Mouse (Mus musculus) cerebellum, adult (tissue): ENCODE measurements around the gene Mtnr1a.

Experiments
- ATAC-seq: cut with Nextera tagmentation; 2 replicates; pipeline ENCODE4 v1.9.2; 2017; ENCODE audit warnings: mild to moderate bottlenecking, moderate library complexity, mixed read lengths; ENCODE audit not compliant: insufficient number of reproducible peaks, low FRiP score, low TSS enrichment

Mtnr1a gene

GRCm38 (mm10) chr8:45109371-45110063, 40.6 kb downstream of the Mtnr1a start:
- peak; percentile 59; the same call in 1 of the 2 replicates for ATAC-seq

DNA sequence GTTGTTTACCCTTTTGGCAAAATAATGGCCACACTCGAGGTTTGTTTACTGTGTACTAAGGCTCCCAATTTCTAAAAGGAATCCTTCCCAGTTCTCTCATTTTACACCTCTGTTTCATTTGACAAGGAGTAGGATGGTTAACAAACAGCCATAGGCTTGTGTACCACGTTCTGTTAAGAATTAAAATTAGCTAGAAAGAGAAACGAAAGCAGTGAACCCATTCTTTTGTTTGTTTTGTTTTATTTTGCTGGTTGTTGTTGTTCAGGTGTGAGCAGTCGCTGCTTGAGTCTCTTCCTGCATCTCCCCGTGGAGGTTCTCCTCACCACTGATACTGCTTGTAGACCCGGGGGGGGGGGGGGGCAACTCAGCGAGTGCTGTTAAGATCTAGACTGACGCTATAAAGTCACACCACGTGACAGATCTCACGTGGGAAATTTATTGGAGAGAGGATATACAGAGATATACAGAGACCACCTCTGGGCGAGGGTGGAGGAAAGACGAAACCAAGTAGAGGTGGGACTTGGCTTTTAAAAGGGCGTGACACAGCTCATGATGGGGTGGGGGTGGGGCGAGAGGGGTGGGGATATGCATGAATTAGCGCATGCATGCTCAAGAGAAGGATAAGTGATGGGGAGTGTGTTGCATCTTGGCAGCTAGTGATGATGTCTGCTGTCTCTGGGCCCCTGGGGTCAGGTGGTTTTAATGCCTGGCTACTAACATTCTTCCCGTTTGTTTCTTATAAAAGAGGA, 41.3 kb downstream of the Mtnr1a start:
- ATAC-seq: no peak

DNA sequence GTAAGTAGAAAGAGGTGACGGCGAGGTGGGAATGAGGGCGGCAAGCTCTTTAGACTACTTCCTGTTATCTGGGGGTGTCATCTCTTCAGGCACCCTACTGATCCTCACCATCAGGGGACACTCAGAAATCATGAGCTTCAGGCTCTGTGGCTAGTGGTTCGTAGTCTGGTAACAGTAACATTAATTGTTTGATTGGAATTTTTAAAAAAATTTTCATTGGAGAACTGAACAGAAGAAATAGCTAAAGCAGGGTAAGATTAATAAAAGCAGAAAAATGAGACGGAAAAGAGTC, 41.8 kb downstream of the Mtnr1a start:
- ATAC-seq: no peak

DNA sequence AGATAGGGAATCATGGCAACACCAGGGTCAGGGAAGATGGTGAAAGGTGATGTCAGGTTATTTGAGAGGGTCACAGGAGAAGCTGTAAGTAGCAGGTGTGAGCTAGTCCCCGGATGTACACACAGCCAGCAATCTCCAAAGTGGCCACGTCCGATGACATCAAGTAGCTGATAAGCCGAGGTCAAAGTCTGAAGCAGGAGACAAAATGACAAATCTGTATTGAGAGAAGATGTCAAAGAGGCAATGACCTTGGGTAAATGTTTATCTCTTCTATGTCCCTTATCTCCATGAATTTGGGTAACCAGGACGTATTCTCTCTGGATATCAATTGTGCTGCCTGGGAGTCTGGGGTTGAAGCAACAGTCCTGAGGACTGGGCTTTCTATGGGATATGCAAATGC, 42.9 kb downstream of the Mtnr1a start:
- no peak for ATAC-seq

DNA sequence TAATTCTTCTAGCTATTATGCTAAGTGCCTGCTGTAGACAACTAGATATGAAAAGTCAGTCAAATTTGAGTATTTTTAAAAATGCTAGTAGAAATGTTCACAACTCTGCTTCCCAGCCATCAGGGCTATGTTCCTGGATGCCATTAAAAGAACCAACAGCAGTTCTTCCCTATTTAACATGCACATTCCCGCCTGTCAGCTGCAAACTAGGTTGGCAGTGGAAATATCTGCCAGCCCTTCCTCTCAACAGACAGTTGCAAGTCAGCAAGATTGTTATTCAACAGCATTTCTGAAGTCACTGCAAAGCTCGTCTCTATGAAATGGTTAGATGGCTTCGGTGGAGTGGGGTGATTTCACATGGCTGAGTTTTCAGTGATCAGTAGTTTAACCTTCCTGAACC, 48.7 kb downstream of the Mtnr1a start:
- ATAC-seq: no peak

DNA sequence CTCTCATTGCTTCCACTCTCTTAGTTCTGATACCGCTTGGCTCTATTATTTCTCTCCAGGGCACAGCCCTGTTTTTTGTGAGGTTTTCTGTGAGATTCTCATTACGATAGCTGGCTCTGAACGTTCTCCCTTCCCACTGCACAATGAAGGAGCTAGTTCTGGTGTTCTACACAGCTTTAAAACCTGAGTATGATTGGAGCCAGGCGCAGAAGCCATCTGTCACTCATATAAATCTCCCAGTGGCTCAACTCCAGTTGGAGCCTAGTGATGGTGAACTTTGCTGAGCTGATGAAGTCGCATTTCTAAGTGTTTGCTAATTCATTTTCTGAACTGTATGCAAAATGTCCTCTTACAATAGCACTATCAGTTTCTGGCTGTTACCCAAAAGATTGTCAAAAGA, 56.7 kb downstream of the Mtnr1a start:
- ATAC-seq: no peak
